Mouse (Mus musculus) MEL (cell line): ENCODE data around the gene Klrb1c.

Experiments
- CTCF ChIP-seq, 3 experiments: IDR thresholded peaks in 2 of 3; conservative IDR thresholded peaks in 1 of 3; 2 replicates each; pipeline ENCODE4 v1.5.1; 2011 to 2012; ENCODE audit warnings: low read length in 3 of 3, low read depth in 2 of 3, mild to moderate bottlenecking in 2 of 3, improper control_type of control experiment in 1 of 3, inconsistent platforms in 1 of 3, mixed read lengths in 1 of 3, moderate library complexity in 1 of 3; ENCODE audit not compliant: control insufficient read depth in 1 of 3, insufficient read depth in 1 of 3, poor library complexity in 1 of 3, severe bottlenecking in 1 of 3
- EP300 ChIP-seq, 2 experiments: IDR thresholded peaks; 2 replicates each; pipeline ENCODE4 v1.6.1; 2011; ENCODE audit warnings: improper control_type of control experiment in 2 of 2, low read length in 2 of 2, low read depth in 1 of 2, mild to moderate bottlenecking in 1 of 2
- GATA1 ChIP-seq: IDR thresholded peaks from 2 replicates; pipeline ENCODE4 v1.6.1; 2011; ENCODE audit warnings: low read depth, low read length, improper control_type of control experiment
- JUND ChIP-seq: IDR thresholded peaks from 2 replicates; pipeline ENCODE4 v1.6.1; 2011; ENCODE audit warnings: low read depth, mild to moderate bottlenecking, improper control_type of control experiment, low read length
- MAX ChIP-seq: IDR thresholded peaks from 2 replicates; pipeline ENCODE4 v1.6.1; 2011; ENCODE audit warnings: low read length, improper control_type of control experiment
- MYB ChIP-seq: IDR thresholded peaks from 2 replicates; pipeline ENCODE4 v1.6.1; 2011; ENCODE audit warnings: mild to moderate bottlenecking, low read depth, low read length, improper control_type of control experiment
- NRF1 ChIP-seq: IDR thresholded peaks from 2 replicates; pipeline ENCODE4 v1.6.1; 2014; ENCODE audit warnings: low read depth, mild to moderate bottlenecking, inconsistent platforms, low read length, improper control_type of control experiment, moderate library complexity; ENCODE audit not compliant: poor library complexity, insufficient read depth, severe bottlenecking
- POLR2A ChIP-seq, 2 experiments: IDR thresholded peaks; 2 replicates each; pipeline ENCODE4 v1.6.1; 2011 to 2012; ENCODE audit warnings: low read length in 2 of 2, mild to moderate bottlenecking in 2 of 2, control low read depth in 1 of 2, improper control_type of control experiment in 1 of 2, low read depth in 1 of 2, moderate library complexity in 1 of 2; ENCODE audit not compliant: control insufficient read depth in 1 of 2, insufficient read depth in 1 of 2, poor library complexity in 1 of 2
- POLR2AphosphoS5 ChIP-seq: IDR thresholded peaks from 2 replicates; pipeline ENCODE4 v1.6.1; 2012; ENCODE audit warnings: low read depth, borderline replicate concordance, mild to moderate bottlenecking, inconsistent platforms, low read length, moderate library complexity, mixed read lengths
- TBP ChIP-seq: IDR thresholded peaks from 2 replicates; pipeline ENCODE4 v1.8.0; 2011; ENCODE audit warnings: low read depth, low read length, improper control_type of control experiment
- TCF12 ChIP-seq: IDR thresholded peaks from 2 replicates; pipeline ENCODE4 v1.6.1; 2014; ENCODE audit warnings: low read depth, mild to moderate bottlenecking, inconsistent platforms, low read length, improper control_type of control experiment, moderate library complexity
- ZMIZ1 ChIP-seq: IDR thresholded peaks from 2 replicates; pipeline ENCODE4 v1.6.1; 2012; ENCODE audit warnings: low read depth, mild to moderate bottlenecking, inconsistent platforms, low read length, improper control_type of control experiment, moderate library complexity
- ZNF384 ChIP-seq: IDR thresholded peaks from 2 replicates; pipeline ENCODE4 v1.6.1; 2012; ENCODE audit warnings: low read depth, mild to moderate bottlenecking, inconsistent platforms, low read length, improper control_type of control experiment

- TF ChIP-seq CTCF (IDR thresholded peaks at IDR 0.05 in 2 of 3, conservative IDR thresholded peaks at IDR 0.05 in 1 of 3; ENCODE audit: control insufficient read depth in 1 of 3, insufficient read depth in 1 of 3, low read depth in 2 of 3, low read length in 3 of 3, poor library complexity in 1 of 3, severe bottlenecking in 1 of 3) (no peak), EP300 (IDR thresholded peaks at IDR 0.05; ENCODE audit: low read depth in 1 of 2, low read length in 2 of 2) (no peak), POLR2A (IDR thresholded peaks at IDR 0.05; ENCODE audit: control insufficient read depth in 1 of 2, insufficient read depth in 1 of 2, low read depth in 1 of 2, low read length in 2 of 2, poor library complexity in 1 of 2) (no peak), TBP (no peak), GATA1 (no peak), ZNF384 (no peak), MAX (no peak), MYB (no peak), ZMIZ1 (no peak), TCF12 (no peak), POLR2AphosphoS5 (no peak), JUND (no peak), NRF1 (no peak)
These were observed 54.1 kb downstream of the Klrb1c start for GRCm38 (mm10) chr6:128734896-128735295.
